Mouse (Mus musculus) CD8-positive naive resting alpha-beta T cell, adult 57 days (primary cell): ENCODE data around the gene 4930516K23Rik. TPM values are rescaled to one million over a fixed set of nuclear protein-coding genes. Genes with fewer than 3 reads are reported as not detected.

ENCODE experiments used
- total RNA-seq: library from RNA; stranded (reverse); gene quantifications from one replicate; pipeline ENCODE4 v1.2.4, GENCODE M21; 2023

4930516K23Rik gene
- not detected for total RNA-seq

GRCm38 (mm10) chr7:104061345-104061744 lies at the start of gene 4930516K23Rik:
Gene 4930516K23Rik (minus strand): TSS chr7:104061445.

GRCm38 (mm10) chr7:104104757-104104972 lies 43.4 kb upstream of the 4930516K23Rik start, which contains the start of gene Olfr646:
Gene Olfr646 (plus strand): TSS chr7:104104873.

GRCm38 (mm10) chr7:104085365-104085764 lies 24.1 kb upstream of the 4930516K23Rik start, which contains the start of gene Olfr645:
Gene Olfr645 (minus strand): TSS chr7:104085465.

DNA sequence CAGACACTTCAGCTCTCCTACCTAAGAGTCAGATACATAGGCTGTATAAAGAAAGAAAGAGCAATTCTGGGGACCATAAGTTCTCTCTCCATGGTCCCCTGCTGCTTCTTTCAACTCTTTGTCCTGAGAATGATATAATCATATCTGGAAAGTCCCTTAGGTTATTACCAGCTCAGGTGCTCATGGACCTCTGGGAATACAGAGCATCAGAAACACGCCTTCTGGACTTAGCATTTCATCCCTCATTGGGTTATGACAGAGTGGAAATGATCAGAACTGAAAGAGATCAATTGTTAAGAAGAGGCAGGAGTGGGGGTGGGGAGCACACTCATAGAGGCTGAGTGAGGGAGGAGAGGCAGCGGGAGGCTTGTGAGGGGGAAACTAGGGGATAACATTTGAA lies 10.5 kb upstream of the 4930516K23Rik start, which contains the start of gene Olfr644:
TSS of gene Olfr644 (minus strand) at position 101 of the 400 bp plus-strand sequence.

DNA sequence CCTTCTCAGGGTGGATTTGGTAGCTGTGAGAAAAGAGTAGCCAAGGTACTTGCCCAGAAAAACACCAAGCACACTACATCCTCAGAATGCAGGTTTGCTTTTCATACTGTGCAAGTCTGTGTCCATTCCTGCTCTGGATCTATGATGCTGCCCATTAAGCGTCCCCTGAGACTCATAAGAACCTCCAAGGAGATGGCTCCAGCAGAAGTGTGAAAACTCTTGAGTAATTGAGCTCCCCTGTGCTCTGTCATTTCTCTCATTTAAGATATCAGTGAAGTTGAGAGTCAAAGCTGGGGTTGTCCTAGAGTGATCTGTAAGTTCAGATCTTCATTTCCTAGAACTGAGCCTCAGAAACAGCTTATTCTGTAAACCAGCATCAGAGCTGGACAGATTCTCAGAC lies 8.7 kb downstream of the 4930516K23Rik start, which contains the start of gene Olfr642:
TSS of gene Olfr642 (minus strand) at position 101 of the 400 bp plus-strand sequence.

GRCm38 (mm10) chr7:104035145-104035544 lies 26.1 kb downstream of the 4930516K23Rik start, which contains the start of gene Olfr641:
Gene Olfr641 (plus strand): TSS chr7:104035445.

GRCm38 (mm10) chr7:104025473-104025872 lies 35.8 kb downstream of the 4930516K23Rik start, which contains the start of gene Olfr640:
Gene Olfr640 (minus strand): TSS chr7:104025573.

DNA sequence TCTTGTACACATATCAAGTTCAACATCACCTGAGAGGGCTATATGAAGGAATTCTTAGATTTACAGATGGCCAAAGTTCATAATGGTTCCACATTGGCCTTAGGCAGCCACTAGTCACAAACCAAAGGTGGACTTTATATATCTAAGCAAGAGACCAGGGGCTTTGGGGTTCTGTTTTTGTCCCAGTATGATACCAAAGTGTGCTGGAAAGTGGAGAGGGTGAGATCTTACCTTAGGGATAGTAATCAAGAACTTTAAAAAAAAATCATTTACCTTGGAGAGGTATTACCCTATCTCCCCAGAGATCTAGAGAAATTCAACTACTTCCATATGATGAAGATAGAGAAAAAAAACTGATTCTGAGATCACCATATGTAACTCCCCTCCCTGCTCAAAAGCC lies 44.0 kb downstream of the 4930516K23Rik start, which contains the start of gene Olfr639:
TSS of gene Olfr639 (minus strand) at position 101 of the 400 bp plus-strand sequence.

Other genes starting within 250 kb of the 4930516K23Rik start
- 328 TPM for gene Hbb-bt, start 247.4 kb downstream of the 4930516K23Rik start, total RNA-seq
- 2,192 TPM for gene Hbb-bs, start 233.3 kb downstream of the 4930516K23Rik start, total RNA-seq
- gene Hbb-bh2, start 220.9 kb downstream of the 4930516K23Rik start, total RNA-seq, result not detected
- gene Hbb-bh1, start 218.3 kb downstream of the 4930516K23Rik start, total RNA-seq, result not detected
- not detected for gene Hbb-y, start 208.2 kb downstream of the 4930516K23Rik start, total RNA-seq
- not detected for gene Olfr66, start 175.2 kb downstream of the 4930516K23Rik start, total RNA-seq
- gene Olfr64, start 167.0 kb downstream of the 4930516K23Rik start, total RNA-seq, result not detected
- gene Olfr65, start 158.0 kb downstream of the 4930516K23Rik start, total RNA-seq, result not detected
- gene Olfr631, start 132.6 kb downstream of the 4930516K23Rik start, total RNA-seq, result not detected
- gene Olfr632, start 127.1 kb downstream of the 4930516K23Rik start, total RNA-seq, result not detected
- gene Olfr633, start 117.0 kb downstream of the 4930516K23Rik start, total RNA-seq, result not detected
- not detected for gene Olfr635, start 90.3 kb downstream of the 4930516K23Rik start, total RNA-seq
- gene Olfr638, start 62.7 kb downstream of the 4930516K23Rik start, total RNA-seq, result not detected
- gene Olfr639, start 44.1 kb downstream of the 4930516K23Rik start, total RNA-seq, result not detected
- gene Olfr640, start 35.9 kb downstream of the 4930516K23Rik start, total RNA-seq, result not detected
- gene Olfr641, start 26.0 kb downstream of the 4930516K23Rik start, total RNA-seq, result not detected
- gene Olfr642, start 8.8 kb downstream of the 4930516K23Rik start, total RNA-seq, result not detected
- gene Olfr644, start 10.4 kb upstream of the 4930516K23Rik start, total RNA-seq, result not detected
- gene Olfr645, start 24.0 kb upstream of the 4930516K23Rik start, total RNA-seq, result not detected
- not detected for gene Olfr646, start 43.4 kb upstream of the 4930516K23Rik start, total RNA-seq
- not detected for gene Ubqln5, start 68.4 kb upstream of the 4930516K23Rik start, total RNA-seq
- gene Olfr643, start 76.0 kb upstream of the 4930516K23Rik start, total RNA-seq, result not detected
- not detected for gene Ubqln3, start 81.8 kb upstream of the 4930516K23Rik start, total RNA-seq
- gene Ubqlnl, start 89.1 kb upstream of the 4930516K23Rik start, total RNA-seq, result not detected
- not detected for gene Olfm5, start 103.4 kb upstream of the 4930516K23Rik start, total RNA-seq
- not detected for gene Olfr648, start 121.9 kb upstream of the 4930516K23Rik start, total RNA-seq
- gene Olfr649, start 134.5 kb upstream of the 4930516K23Rik start, total RNA-seq, result not detected
- gene Trim6, start 157.3 kb upstream of the 4930516K23Rik start, total RNA-seq, result not detected
- gene Trim34a, start 183.0 kb upstream of the 4930516K23Rik start, total RNA-seq, result 28.4 TPM
- gene Trim5, start 226.6 kb upstream of the 4930516K23Rik start, total RNA-seq, result 23.9 TPM